Mouse (Mus musculus) bone marrow, adult 2 months (tissue): ENCODE measurements around the gene C2. TPM values are rescaled to one million over a fixed set of nuclear protein-coding genes. Genes with fewer than 3 reads are reported as not detected.
"Not testable (repeated sequence)": the region's sequence is repeated elsewhere in the genome, so short reads cannot be mapped to it uniquely, and the experiment has no call there.

Experiments
- H3K27ac ChIP-seq: fragments of 200-500 bp; 2 replicates; pipeline ENCODE4 v1.5.1; 2012; ENCODE audit warnings: low read depth, mild to moderate bottlenecking, control low read depth, inconsistent platforms, low read length; ENCODE audit not compliant: control insufficient read depth, poor library complexity, insufficient read depth
- H3K4me1 ChIP-seq: fragments of 200-500 bp; 2 replicates; pipeline ENCODE4 v1.6.1; 2011; ENCODE audit warnings: low read length; ENCODE audit not compliant: control insufficient read depth, insufficient read depth
- H3K4me3 ChIP-seq: fragments of 200-500 bp; replicated peaks from 2 replicates; pipeline ENCODE3; 2011; ENCODE audit warnings: mild to moderate bottlenecking, low read depth, low read length, control low read depth; ENCODE audit not compliant: control insufficient read depth
- CTCF ChIP-seq: fragments of 200-500 bp; IDR thresholded peaks from 2 replicates; pipeline ENCODE4 v1.5.1; 2011; ENCODE audit warnings: low read length, control low read depth; ENCODE audit not compliant: control insufficient read depth, insufficient read depth
- POLR2A ChIP-seq: fragments of 200-500 bp; IDR thresholded peaks from 2 replicates; pipeline ENCODE4 v1.6.1; 2011; ENCODE audit warnings: low read depth, mild to moderate bottlenecking, control low read depth, low read length, borderline replicate concordance; ENCODE audit not compliant: control insufficient read depth
- WGBS: fragments of 180-500 bp; shearing (Covaris S2); methylation state at CpG from one replicate; pipeline ENCODE4 v1.1.7; 2018; 5-methylcytosine and 5-hydroxymethylcytosine counted together
- polyA plus RNA-seq: library from polyadenylated mRNA; stranded (reverse); fragments of >200 nt; gene quantifications from 2 replicates; pipeline ENCODE4 v1.2.4, GENCODE M21; 2011; ENCODE audit warnings: low replicate concordance; ENCODE audit not compliant: missing spikeins, insufficient read depth, insufficient read length

The C2 gene
- polyA plus RNA-seq, 1 experiment: 3.7 TPM

GRCm38 (mm10) chr17:34840736-34841307 is 57.2 kb downstream of the C2 start:
- Histone ChIP-seq H3K4me1 (peaks cover 3% of the 10 kb centered on the region; the same call in 1 of the 2 replicates), H3K4me3 (no peak overlapping the region), H3K27ac (no peak overlapping the region)
- 81% methylated on average over 6 of the region's 6 CpGs for WGBS
- TF ChIP-seq POLR2A: no peak
- TF ChIP-seq CTCF: no peak

- peaks cover 4% of the 10 kb centered on the region; the same call in 1 of the 2 replicates for H3K4me1 ChIP-seq
Measured at GRCm38 (mm10) chr17:34838785-34839184, 59.3 kb downstream of the C2 start.

GRCm38 (mm10) chr17:34837464-34838324 is 60.4 kb downstream of the C2 start:
- H3K27ac ChIP-seq: peak overlapping the region; percentile 82
- peak overlapping the region; percentile 88 for H3K4me3 ChIP-seq
- H3K4me1 ChIP-seq: peaks cover 4% of the 10 kb centered on the region; the same call in 1 of the 2 replicates
- TF ChIP-seq CTCF (no peak), POLR2A (0 out of 2 replicates have a peak, but pooled peaks have one; percentile 16)
- WGBS: 44% methylated on average over 43 of the region's 43 CpGs

More at GRCm38 (mm10) chr17:34838785-34839184, 59.3 kb downstream of the C2 start:
- H3K4me3 ChIP-seq: no peak overlapping the region
- 86% methylated on average over 7 of the region's 7 CpGs for WGBS
- TF ChIP-seq POLR2A (no peak), CTCF (no peak)
- H3K27ac ChIP-seq: no peak overlapping the region

GRCm38 (mm10) chr17:34836856-34837221 is 61.2 kb downstream of the C2 start, which contains the start of the genes Stk19 and Dxo:
Gene Stk19 (minus strand): TSS chr17:34836945.
Gene Dxo (plus strand): TSS chr17:34837019.
- WGBS: under 1% methylated on average over 40 of the region's 40 CpGs
- TF ChIP-seq POLR2A (peak; percentile 79), CTCF (no peak)
- Histone ChIP-seq H3K4me1 (peaks cover 4% of the 10 kb centered on the region; the same call in 1 of the 2 replicates), H3K27ac (peak within 1 kb of the TSS; percentile 82), H3K4me3 (peak within 1 kb of the TSS; percentile 88)

- peak overlapping the region; percentile 82 for H3K27ac ChIP-seq
- H3K4me1 ChIP-seq: peaks cover 4% of the 10 kb centered on the region; the same call in 1 of the 2 replicates
- TF ChIP-seq CTCF: no peak
- no peak for TF ChIP-seq POLR2A
- H3K4me3 ChIP-seq: peak overlapping the region; percentile 88
- WGBS: 6% methylated on average over 48 of the region's 48 CpGs
Measured at GRCm38 (mm10) chr17:34836155-34836855, 61.8 kb downstream of the C2 start.

- not testable (repeated sequence) for H3K27ac ChIP-seq, H3K4me3 ChIP-seq, H3K4me1 ChIP-seq
- 88% methylated on average over 1 of the region's 1 CpGs for WGBS
Measured at GRCm38 (mm10) chr17:34830776-34831175, 67.3 kb downstream of the C2 start.

GRCm38 (mm10) chr17:34814818-34815370 is 83.2 kb downstream of the C2 start:
- Histone ChIP-seq H3K27ac (no peak overlapping the region), H3K4me3 (no peak overlapping the region), H3K4me1 (no peaks in the 10 kb centered on the region; the same call in 1 of the 2 replicates)
- 70% methylated on average over 7 of the region's 7 CpGs for WGBS
- TF ChIP-seq POLR2A: no peak
- no peak for TF ChIP-seq CTCF

- not testable (repeated sequence) for H3K4me1 ChIP-seq, H3K4me3 ChIP-seq, H3K27ac ChIP-seq
- TF ChIP-seq CTCF: peak; percentile 62
- WGBS: 55% methylated on average over 12 of the region's 12 CpGs
Measured at GRCm38 (mm10) chr17:34813747-34814146, 84.3 kb downstream of the C2 start.

Other genes starting within 250 kb of the C2 start
- 0.17 TPM in 1 of 2 replicates, not detected in the other for gene Tnxb, start 227.7 kb downstream of the C2 start, polyA plus RNA-seq
- gene C4b, start 154.4 kb downstream of the C2 start, polyA plus RNA-seq: 10.9 and 11.5 TPM in 2 replicates
- not detected in 2 replicates for gene Cyp21a1, start 93.7 kb downstream of the C2 start, polyA plus RNA-seq
- gene Stk19, start 61.3 kb downstream of the C2 start, polyA plus RNA-seq: 44.0 and 63.6 TPM in 2 replicates
- 52.4 and 73.3 TPM in 2 replicates for gene Dxo, start 61.2 kb downstream of the C2 start, polyA plus RNA-seq
- 31.0 and 67.7 TPM in 2 replicates for gene Skiv2l, start 48.1 kb downstream of the C2 start, polyA plus RNA-seq
- 13.1 and 42.2 TPM in 2 replicates for gene Nelfe, start 47.9 kb downstream of the C2 start, polyA plus RNA-seq
- gene Cfb, start 35.7 kb downstream of the C2 start, polyA plus RNA-seq: 8.4 and 14.5 TPM in 2 replicates
- 2.8 and 5.7 TPM in 2 replicates for gene Zbtb12, start 18.8 kb downstream of the C2 start, polyA plus RNA-seq
- gene Gm20547, start 16.2 kb downstream of the C2 start, polyA plus RNA-seq: 2.0 TPM in 1 of 2 replicates, not detected in the other
- 60.6 and 104 TPM in 2 replicates for gene Ehmt2, start 204 bp upstream of the C2 start, polyA plus RNA-seq
- gene Slc44a4, start 16.2 kb upstream of the C2 start, polyA plus RNA-seq: 1.3 TPM in 1 of 2 replicates, not detected in the other
- gene Neu1, start 33.0 kb upstream of the C2 start, polyA plus RNA-seq: 18.1 and 33.6 TPM in 2 replicates
- gene Hspa1b, start 61.0 kb upstream of the C2 start, polyA plus RNA-seq: 1.3 and 5.5 TPM in 2 replicates
- gene Gm20481, start 71.6 kb upstream of the C2 start, polyA plus RNA-seq: not detected in 2 replicates
- 1.9 TPM in 1 of 2 replicates, not detected in the other for gene Hspa1a, start 73.9 kb upstream of the C2 start, polyA plus RNA-seq
- gene Hspa1l, start 74.4 kb upstream of the C2 start, polyA plus RNA-seq: not detected in 2 replicates
- 70.0 and 84.5 TPM in 2 replicates for gene Lsm2, start 83.6 kb upstream of the C2 start, polyA plus RNA-seq
- gene Vars, start 102.7 kb upstream of the C2 start, polyA plus RNA-seq: 117 and 158 TPM in 2 replicates
- 0.77 and 1.2 TPM in 2 replicates for gene Vwa7, start 118.3 kb upstream of the C2 start, polyA plus RNA-seq
- 18.9 and 31.7 TPM in 2 replicates for gene Sapcd1, start 129.8 kb upstream of the C2 start, polyA plus RNA-seq
- gene Msh5, start 148.5 kb upstream of the C2 start, polyA plus RNA-seq: 12.1 and 17.2 TPM in 2 replicates
- gene Clic1, start 151.7 kb upstream of the C2 start, polyA plus RNA-seq: 76.2 and 141 TPM in 2 replicates
- gene Ddah2, start 160.8 kb upstream of the C2 start, polyA plus RNA-seq: 12.5 and 15.2 TPM in 2 replicates
- gene Ly6g6c, start 167.1 kb upstream of the C2 start, polyA plus RNA-seq: 1.6 and 1.7 TPM in 2 replicates
- 16.5 and 35.6 TPM in 2 replicates for gene Mpig6b, start 167.9 kb upstream of the C2 start, polyA plus RNA-seq
- 1.3 TPM in 1 of 2 replicates, not detected in the other for gene Ly6g6e, start 178.6 kb upstream of the C2 start, polyA plus RNA-seq
- 9.2 and 26.2 TPM in 2 replicates for gene Ly6g6d, start 179.8 kb upstream of the C2 start, polyA plus RNA-seq
- 14.3 and 53.1 TPM in 2 replicates for gene Ly6g6f, start 187.3 kb upstream of the C2 start, polyA plus RNA-seq
- 48.7 and 73.1 TPM in 2 replicates for gene Abhd16a, start 191.0 kb upstream of the C2 start, polyA plus RNA-seq
- not detected in 2 replicates for gene Ly6g5c, start 210.0 kb upstream of the C2 start, polyA plus RNA-seq
- 3.4 and 4.7 TPM in 2 replicates for gene Ly6g5b, start 217.2 kb upstream of the C2 start, polyA plus RNA-seq
- 29.8 and 39.0 TPM in 2 replicates for gene Gpank1, start 223.2 kb upstream of the C2 start, polyA plus RNA-seq
- 155 and 166 TPM in 2 replicates for gene Csnk2b, start 223.8 kb upstream of the C2 start, polyA plus RNA-seq
- gene D17H6S53E, start 228.1 kb upstream of the C2 start, polyA plus RNA-seq: 6.8 and 20.2 TPM in 2 replicates
- gene Apom, start 233.8 kb upstream of the C2 start, polyA plus RNA-seq: 6.0 TPM in 1 of 2 replicates, not detected in the other
- 104 and 195 TPM in 2 replicates for gene Bag6, start 236.9 kb upstream of the C2 start, polyA plus RNA-seq